Mouse (Mus musculus): ENCODE results near the gene H2al2b.
"Not testable (repeated sequence)": the region's sequence is repeated elsewhere in the genome, so short reads cannot be mapped to it uniquely, and the experiment has no call there.

H2al2b gene

DNA sequence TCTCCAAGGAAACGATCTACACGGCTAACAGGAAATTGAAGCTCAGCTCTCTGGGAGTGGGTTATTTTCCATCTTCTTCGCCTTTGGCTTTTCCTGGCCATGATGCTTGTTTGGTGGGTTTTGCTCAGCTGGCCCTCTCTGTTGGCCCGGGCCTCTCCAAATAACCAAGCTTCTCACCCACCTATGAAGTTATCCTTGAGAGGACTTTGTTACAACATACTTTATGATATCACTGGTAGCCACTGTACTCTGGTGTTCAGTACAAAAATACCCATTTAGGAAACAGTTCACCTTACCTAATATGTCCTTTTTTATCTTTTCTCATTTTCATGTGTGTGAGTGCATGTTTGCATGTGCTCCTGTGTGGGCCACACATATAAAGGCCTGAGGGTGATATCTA, at the start of gene H2al2b:
Gene H2al2b (minus strand): TSS at position 101 of the 400 bp plus-strand sequence.
- DNase-seq (ENCODE audit: low spot score in 2 of 2), result not testable (repeated sequence)

Measured in right cerebral cortex, postnatal 36 days (tissue).